Mouse (Mus musculus) MEL (cell line): Measurements from ENCODE around the gene Sox6. TPM values are rescaled to one million over a fixed set of nuclear protein-coding genes. Genes with fewer than 3 reads are reported as not detected.

ENCODE experiments used
- DNase-seq: peaks from one replicate; pipeline ENCODE4 v3.0.0; 2011; ENCODE audit warnings: low read depth, low spot score
- H3K27ac ChIP-seq: 2 replicates; pipeline ENCODE4 v1.5.1; 2012; ENCODE audit warnings: low read depth, mild to moderate bottlenecking, control low read depth, low read length, moderate library complexity; ENCODE audit not compliant: control insufficient read depth
- H3K27me3 ChIP-seq, 2 experiments: fragments of 150-350 bp in 1 of 2; sonication (generic) in 1 of 2; 2 replicates each; pipeline ENCODE4 v1.6.1; 2012; ENCODE audit warnings: low read length in 2 of 2, mild to moderate bottlenecking in 2 of 2, improper control_type of control experiment in 1 of 2, moderate library complexity in 1 of 2; ENCODE audit not compliant: insufficient read depth in 2 of 2, control insufficient read depth in 1 of 2
- H3K36me3 ChIP-seq, 2 experiments: 2 replicates each; pipeline ENCODE4 v1.6.1; 2012 to 2014; ENCODE audit warnings: low read length in 2 of 2, improper control_type of control experiment in 1 of 2, inconsistent platforms in 1 of 2, mild to moderate bottlenecking in 1 of 2; ENCODE audit not compliant: insufficient read depth in 2 of 2, control insufficient read depth in 1 of 2
- H3K4me1 ChIP-seq, 2 experiments: fragments of 150-350 bp in 1 of 2; sonication (generic) in 1 of 2; 2 replicates each; pipeline ENCODE4 v1.6.1; 2012; ENCODE audit warnings: low read length in 2 of 2, improper control_type of control experiment in 1 of 2, mild to moderate bottlenecking in 1 of 2; ENCODE audit not compliant: insufficient read depth in 2 of 2, control insufficient read depth in 1 of 2
- H3K4me3 ChIP-seq, 2 experiments: fragments of 150-350 bp in 1 of 2; sonication (generic) in 1 of 2; 2 replicates each; pipeline ENCODE4 v1.5.1; 2012; ENCODE audit warnings: low read depth in 2 of 2, low read length in 2 of 2, mild to moderate bottlenecking in 2 of 2, moderate library complexity in 2 of 2, control low read depth in 1 of 2, improper control_type of control experiment in 1 of 2; ENCODE audit not compliant: control insufficient read depth in 1 of 2, insufficient read depth in 1 of 2
- H3K79me2 ChIP-seq: 2 replicates; pipeline ENCODE4 v1.6.1; 2012; ENCODE audit warnings: mild to moderate bottlenecking, low read length, moderate library complexity; ENCODE audit not compliant: control insufficient read depth, poor library complexity, insufficient read depth
- H3K9ac ChIP-seq: 2 replicates; pipeline ENCODE4 v1.6.1; 2012; ENCODE audit warnings: low read depth, mild to moderate bottlenecking, control low read depth, low read length, moderate library complexity; ENCODE audit not compliant: control insufficient read depth, poor library complexity, severe bottlenecking
- H3K9me3 ChIP-seq: fragments of 150-350 bp; sonication (generic); replicated peaks from 2 replicates; pipeline ENCODE4 v1.6.1; 2012; ENCODE audit warnings: mild to moderate bottlenecking, low read length, improper control_type of control experiment, moderate library complexity; ENCODE audit not compliant: insufficient read depth
- BHLHE40 ChIP-seq: IDR thresholded peaks from 2 replicates; pipeline ENCODE4 v1.6.1; 2012; ENCODE audit warnings: low read depth, mild to moderate bottlenecking, inconsistent platforms, low read length, improper control_type of control experiment, borderline replicate concordance
- CTCF ChIP-seq, 3 experiments: IDR thresholded peaks in 2 of 3; conservative IDR thresholded peaks in 1 of 3; 2 replicates each; pipeline ENCODE4 v1.5.1; 2011 to 2012; ENCODE audit warnings: low read length in 3 of 3, low read depth in 2 of 3, mild to moderate bottlenecking in 2 of 3, improper control_type of control experiment in 1 of 3, inconsistent platforms in 1 of 3, mixed read lengths in 1 of 3, moderate library complexity in 1 of 3; ENCODE audit not compliant: control insufficient read depth in 1 of 3, insufficient read depth in 1 of 3, poor library complexity in 1 of 3, severe bottlenecking in 1 of 3
- E2F4 ChIP-seq: IDR thresholded peaks from 2 replicates; pipeline ENCODE4 v1.6.1; 2011; ENCODE audit warnings: low read depth, low read length, improper control_type of control experiment, borderline replicate concordance
- ELF1 ChIP-seq: IDR thresholded peaks from 2 replicates; pipeline ENCODE4 v1.6.1; 2014; ENCODE audit warnings: low read depth, mild to moderate bottlenecking, inconsistent platforms, low read length, improper control_type of control experiment, moderate library complexity
- ETS1 ChIP-seq: IDR thresholded peaks from 2 replicates; pipeline ENCODE4 v1.6.1; 2012; ENCODE audit warnings: low read depth, mild to moderate bottlenecking, inconsistent platforms, low read length, improper control_type of control experiment, moderate library complexity
- GABPA ChIP-seq: IDR thresholded peaks from 2 replicates; pipeline ENCODE4 v1.6.1; 2012; ENCODE audit warnings: low read depth, mild to moderate bottlenecking, inconsistent platforms, low read length, improper control_type of control experiment, moderate library complexity
- GATA1 ChIP-seq: IDR thresholded peaks from 2 replicates; pipeline ENCODE4 v1.6.1; 2011; ENCODE audit warnings: low read depth, low read length, improper control_type of control experiment
- JUND ChIP-seq: IDR thresholded peaks from 2 replicates; pipeline ENCODE4 v1.6.1; 2011; ENCODE audit warnings: low read depth, mild to moderate bottlenecking, improper control_type of control experiment, low read length
- MAFK ChIP-seq: IDR thresholded peaks from 2 replicates; pipeline ENCODE4 v1.6.1; 2011; ENCODE audit warnings: low read depth, mild to moderate bottlenecking, low read length, improper control_type of control experiment, borderline replicate concordance
- MAX ChIP-seq: IDR thresholded peaks from 2 replicates; pipeline ENCODE4 v1.6.1; 2011; ENCODE audit warnings: low read length, improper control_type of control experiment
- MAZ ChIP-seq: IDR thresholded peaks from 2 replicates; pipeline ENCODE4 v1.6.1; 2012; ENCODE audit warnings: low read depth, mild to moderate bottlenecking, inconsistent platforms, low read length, improper control_type of control experiment
- MEF2A ChIP-seq: IDR thresholded peaks from 2 replicates; pipeline ENCODE4 v1.6.1; 2014; ENCODE audit warnings: low read depth, mild to moderate bottlenecking, inconsistent platforms, low read length, improper control_type of control experiment; ENCODE audit not compliant: poor library complexity, insufficient replicate concordance, severe bottlenecking; ENCODE audit errors: extremely low read depth
- MXI1 ChIP-seq: IDR thresholded peaks from 2 replicates; pipeline ENCODE4 v1.6.1; 2011; ENCODE audit warnings: mild to moderate bottlenecking, low read depth, low read length, improper control_type of control experiment
- MYB ChIP-seq: IDR thresholded peaks from 2 replicates; pipeline ENCODE4 v1.6.1; 2011; ENCODE audit warnings: mild to moderate bottlenecking, low read depth, low read length, improper control_type of control experiment
- MYC ChIP-seq: IDR thresholded peaks from 2 replicates; pipeline ENCODE4 v1.6.1; 2011; ENCODE audit warnings: low read depth, mild to moderate bottlenecking, low read length, improper control_type of control experiment, moderate library complexity
- POLR2A ChIP-seq, 2 experiments: IDR thresholded peaks; 2 replicates each; pipeline ENCODE4 v1.6.1; 2011 to 2012; ENCODE audit warnings: low read length in 2 of 2, mild to moderate bottlenecking in 2 of 2, control low read depth in 1 of 2, improper control_type of control experiment in 1 of 2, low read depth in 1 of 2, moderate library complexity in 1 of 2; ENCODE audit not compliant: control insufficient read depth in 1 of 2, insufficient read depth in 1 of 2, poor library complexity in 1 of 2
- RAD21 ChIP-seq: IDR thresholded peaks from 2 replicates; pipeline ENCODE4 v1.6.1; 2011; ENCODE audit warnings: mild to moderate bottlenecking, low read depth, low read length, improper control_type of control experiment
- SIN3A ChIP-seq: IDR thresholded peaks from 2 replicates; pipeline ENCODE4 v1.6.1; 2012; ENCODE audit warnings: low read length, improper control_type of control experiment, inconsistent platforms
- SMC3 ChIP-seq: IDR thresholded peaks from 2 replicates; pipeline ENCODE4 v1.6.1; 2011; ENCODE audit warnings: low read depth, low read length, improper control_type of control experiment
- TAL1 ChIP-seq: IDR thresholded peaks from 2 replicates; pipeline ENCODE4 v1.6.1; 2012; ENCODE audit warnings: mild to moderate bottlenecking, inconsistent platforms, low read length, moderate library complexity, mixed read lengths
- TBP ChIP-seq: IDR thresholded peaks from 2 replicates; pipeline ENCODE4 v1.8.0; 2011; ENCODE audit warnings: low read depth, low read length, improper control_type of control experiment
- USF1 ChIP-seq: IDR thresholded peaks from 2 replicates; pipeline ENCODE4 v1.6.1; 2014; ENCODE audit warnings: low read depth, mild to moderate bottlenecking, inconsistent platforms, low read length, improper control_type of control experiment, moderate library complexity
- USF2 ChIP-seq, 2 experiments: IDR thresholded peaks; 2 replicates each; pipeline ENCODE4 v1.6.1; 2011 to 2012; ENCODE audit warnings: improper control_type of control experiment in 2 of 2, low read length in 2 of 2, borderline replicate concordance in 1 of 2, inconsistent platforms in 1 of 2, low read depth in 1 of 2, mild to moderate bottlenecking in 1 of 2; ENCODE audit not compliant: insufficient read depth in 1 of 2
- ZC3H11A ChIP-seq: IDR thresholded peaks from 2 replicates; pipeline ENCODE4 v1.6.1; 2012; ENCODE audit warnings: low read depth, mild to moderate bottlenecking, inconsistent platforms, low read length, improper control_type of control experiment
- ZKSCAN1 ChIP-seq: IDR thresholded peaks from 2 replicates; pipeline ENCODE4 v1.6.1; 2012; ENCODE audit warnings: low read depth, mild to moderate bottlenecking, inconsistent platforms, low read length, improper control_type of control experiment, moderate library complexity
- ZMIZ1 ChIP-seq: IDR thresholded peaks from 2 replicates; pipeline ENCODE4 v1.6.1; 2012; ENCODE audit warnings: low read depth, mild to moderate bottlenecking, inconsistent platforms, low read length, improper control_type of control experiment, moderate library complexity
- ZNF384 ChIP-seq: IDR thresholded peaks from 2 replicates; pipeline ENCODE4 v1.6.1; 2012; ENCODE audit warnings: low read depth, mild to moderate bottlenecking, inconsistent platforms, low read length, improper control_type of control experiment
- polyA plus RNA-seq, 2 experiments: library from polyadenylated mRNA; stranded (reverse) in 1 of 2; unstranded in 1 of 2; fragments of >175 nt in 1 of 2; fragments of >200 nt in 1 of 2; gene quantifications; 2 replicates each; pipeline versions ENCODE4 v1.2.1 to v1.2.4; 2012; ENCODE audit warnings: low replicate concordance in 2 of 2, low read depth in 1 of 2; ENCODE audit not compliant: insufficient read length in 2 of 2, insufficient read depth in 1 of 2, missing spikeins in 1 of 2
- total RNA-seq: library from RNA; depleted of rRNA; stranded (reverse); fragments of 300-350 nt; gene quantifications from 2 replicates; pipeline ENCODE4 v1.2.3, GENCODE M21; 2012

Sox6 gene
- total and polyA plus RNA-seq, 3 experiments, result 2.6 to 4.6 TPM; not detected in 1

DNA sequence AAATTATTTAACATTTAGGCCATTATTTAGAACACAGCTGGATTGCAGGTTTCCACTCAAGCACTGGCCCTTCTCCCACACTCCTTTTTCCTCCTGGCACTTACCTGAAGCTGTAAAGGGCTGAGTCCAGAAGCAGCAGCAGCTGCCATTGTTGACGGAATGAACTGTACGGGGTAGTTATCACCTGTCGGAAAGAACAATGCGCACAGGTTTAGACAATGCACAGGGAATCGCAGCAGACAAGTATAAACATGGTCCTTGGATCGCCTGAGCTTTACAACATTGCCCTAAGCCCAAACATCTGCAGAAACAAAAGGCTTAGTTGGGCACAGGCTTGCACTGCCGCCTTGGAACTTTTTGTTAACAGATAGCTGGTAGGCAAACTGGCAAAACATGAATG is 458.1 kb downstream of the Sox6 start:
- Histone ChIP-seq H3K27me3 (peaks cover 0 to 3% of the 10 kb centered on the region in 2 experiments; a peak in 1 of 4 replicates), H3K36me3 (no peaks in the 10 kb centered on the region)
- TF ChIP-seq MAZ (no peak), POLR2A (IDR thresholded peaks at IDR 0.05; ENCODE audit: control insufficient read depth in 1 of 2, insufficient read depth in 1 of 2, low read depth in 1 of 2, low read length in 2 of 2, poor library complexity in 1 of 2) (no peak), ZNF384 (no peak), TAL1 (no peak), USF2 (IDR thresholded peaks at IDR 0.05; ENCODE audit: borderline replicate concordance in 1 of 2, insufficient read depth in 1 of 2, low read depth in 1 of 2, low read length in 2 of 2) (no peak), E2F4 (no peak), RAD21 (no peak), BHLHE40 (no peak), JUND (no peak), SIN3A (no peak), ZMIZ1 (no peak), USF1 (no peak), SMC3 (no peak), CTCF (IDR thresholded peaks at IDR 0.05 in 2 of 3, conservative IDR thresholded peaks at IDR 0.05 in 1 of 3; ENCODE audit: control insufficient read depth in 1 of 3, insufficient read depth in 1 of 3, low read depth in 2 of 3, low read length in 3 of 3, poor library complexity in 1 of 3, severe bottlenecking in 1 of 3) (no peak), MAX (no peak)
- TF ChIP-seq, all 39 proteins: peak for 0
- H3K27ac ChIP-seq, result no peak overlapping the region
- no peaks in the 10 kb centered on the region for H3K9me3 ChIP-seq
- no peaks in the 10 kb centered on the region for H3K4me1 ChIP-seq
- no peaks in the 10 kb centered on the region for H3K79me2 ChIP-seq
- no peak overlapping the region for H3K9ac ChIP-seq
- no peak for DNase-seq
- no peak overlapping the region for H3K4me3 ChIP-seq

DNA sequence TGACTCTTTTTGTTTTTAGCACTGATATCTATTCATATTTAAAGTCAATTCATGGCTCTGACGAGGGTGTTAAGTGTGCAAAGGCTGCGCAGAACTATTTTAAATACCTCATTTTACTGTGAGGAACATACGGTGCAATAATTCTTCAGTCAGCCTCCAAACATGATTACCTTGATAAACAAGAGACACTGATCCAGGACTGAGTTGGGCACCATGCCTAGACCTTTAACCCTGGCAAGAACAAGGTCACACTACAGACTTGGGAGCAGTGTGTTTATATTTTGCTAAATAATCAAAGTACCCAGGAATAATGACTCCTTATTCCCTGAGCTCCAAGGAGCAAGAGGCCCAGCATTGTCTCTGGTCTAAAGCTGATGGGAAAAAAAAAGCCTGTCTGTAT is 458.8 kb downstream of the Sox6 start:
- Histone ChIP-seq H3K79me2 (no peaks in the 10 kb centered on the region), H3K4me1 (no peaks in the 10 kb centered on the region), H3K4me3 (no peak overlapping the region), H3K9me3 (no peaks in the 10 kb centered on the region), H3K36me3 (no peaks in the 10 kb centered on the region), H3K27ac (no peak overlapping the region), H3K27me3 (peaks cover 0 to 3% of the 10 kb centered on the region in 2 experiments; a peak in 1 of 4 replicates), H3K9ac (no peak overlapping the region)
- DNase-seq, result no peak
- TF ChIP-seq ZNF384 (no peak), MEF2A (no peak), ZC3H11A (no peak), TBP (no peak), USF2 (IDR thresholded peaks at IDR 0.05; ENCODE audit: borderline replicate concordance in 1 of 2, insufficient read depth in 1 of 2, low read depth in 1 of 2, low read length in 2 of 2) (no peak), CTCF (IDR thresholded peaks at IDR 0.05 in 2 of 3, conservative IDR thresholded peaks at IDR 0.05 in 1 of 3; ENCODE audit: control insufficient read depth in 1 of 3, insufficient read depth in 1 of 3, low read depth in 2 of 3, low read length in 3 of 3, poor library complexity in 1 of 3, severe bottlenecking in 1 of 3) (no peak), GABPA (no peak), MAFK (no peak), ELF1 (no peak), MYB (no peak), ETS1 (no peak), GATA1 (no peak), MYC (no peak), ZKSCAN1 (no peak), MXI1 (no peak)
